Mouse (Mus musculus) megakaryocyte-erythroid progenitor cell, adult 5-6 weeks (primary cell): ENCODE data around the gene Lmtk3. TPM values are rescaled to one million over a fixed set of nuclear protein-coding genes. Genes with fewer than 3 reads are reported as not detected.
A peak's percentile ranks its signal among the peaks of the same experiment; 100 is the strongest.

Experiments
- ATAC-seq: replicated peaks from 2 replicates; pipeline ENCODE4 v1.8.0; 2016; ENCODE audit warnings: mild to moderate bottlenecking, inconsistent platforms; ENCODE audit not compliant: severe bottlenecking, poor library complexity, low FRiP score, low TSS enrichment
- total RNA-seq, 2 experiments: library from RNA; stranded (forward) in 1 of 2; stranded (reverse) in 1 of 2; fragments of 200-1000, 215-1000 nt in 1 of 2; fragments of >200 nt in 1 of 2; fragmentation: Nextera tagmentation in 1 of 2; gene quantifications; 2 replicates each; pipeline ENCODE4 v1.2.3; 2014 to 2017

The Lmtk3 gene
- not detected in 2 replicates for total RNA-seq (2014; fragmentation: Nextera tagmentation)
- not detected in 2 replicates for total RNA-seq (2017)

- ATAC-seq: peak; percentile 41
Measured at GRCm38 (mm10) chr7:45783511-45784091, at the start of gene Lmtk3. Lmtk3 (plus strand) TSS chr7:45783738.

DNA sequence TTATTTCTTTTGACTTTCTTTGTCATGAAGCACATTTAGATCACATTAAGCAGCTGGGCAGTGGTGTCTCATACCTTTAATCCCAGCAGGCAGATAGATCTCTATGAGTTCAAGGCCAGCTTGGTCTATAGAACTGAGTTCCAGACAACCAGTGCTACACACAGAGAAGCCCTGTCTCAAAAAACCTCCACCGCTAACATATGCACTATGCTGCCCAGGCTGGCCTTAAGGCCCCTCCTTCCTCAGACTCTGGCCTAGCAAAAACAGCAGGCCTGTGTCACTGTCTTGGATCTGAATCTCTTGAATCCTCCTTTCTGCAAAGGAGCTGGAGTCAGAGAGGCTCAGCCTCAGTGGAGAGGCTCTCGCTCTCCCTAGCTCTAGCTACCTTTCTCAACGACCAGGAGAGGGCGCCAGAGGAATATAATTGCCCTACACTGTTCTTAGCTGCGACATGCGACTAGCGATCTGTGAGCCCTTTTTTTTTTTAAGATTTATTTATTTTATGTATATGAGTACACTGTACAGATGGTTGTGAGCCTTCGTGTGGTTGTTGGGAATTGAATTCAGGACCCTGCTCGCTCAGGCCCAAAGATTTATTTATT, 44.3 kb upstream of the Lmtk3 start:
- ATAC-seq: peak; percentile 76

DNA sequence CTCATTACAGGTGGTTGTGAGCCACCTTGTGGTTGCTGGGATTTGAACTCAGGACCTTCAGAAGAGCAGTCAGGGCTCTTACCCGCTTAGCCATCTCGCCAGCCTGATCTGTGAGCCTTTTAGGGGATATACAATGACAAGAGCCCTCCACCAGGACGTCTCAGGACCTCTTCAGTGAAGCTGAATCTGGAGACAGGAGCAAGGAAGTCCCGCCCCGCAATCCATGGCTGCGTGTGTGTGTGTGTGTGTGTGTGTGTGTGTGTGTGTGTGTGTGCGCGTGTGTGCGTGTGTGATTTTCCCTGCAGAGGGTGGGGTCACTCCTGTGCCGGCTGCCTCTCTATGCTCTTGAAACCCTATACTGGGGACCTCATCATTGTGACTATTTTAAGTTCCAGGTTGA, 43.7 kb upstream of the Lmtk3 start:
- no peak for ATAC-seq

- ATAC-seq: no peak
Measured at GRCm38 (mm10) chr7:45741308-45741707, 42.2 kb upstream of the Lmtk3 start.

- peak; percentile 75 for ATAC-seq
Measured at GRCm38 (mm10) chr7:45741777-45742176, 41.8 kb upstream of the Lmtk3 start.

GRCm38 (mm10) chr7:45742338-45742737, 41.2 kb upstream of the Lmtk3 start:
- no peak for ATAC-seq

GRCm38 (mm10) chr7:45744387-45744786, 39.2 kb upstream of the Lmtk3 start:
- ATAC-seq: no peak

GRCm38 (mm10) chr7:45746518-45746917, 37.0 kb upstream of the Lmtk3 start:
- no peak for ATAC-seq

- ATAC-seq: no peak
Measured at GRCm38 (mm10) chr7:45747450-45747849, 36.1 kb upstream of the Lmtk3 start.

GRCm38 (mm10) chr7:45748110-45748509, 35.4 kb upstream of the Lmtk3 start:
- no peak for ATAC-seq

GRCm38 (mm10) chr7:45749401-45749800, 34.1 kb upstream of the Lmtk3 start:
- no peak for ATAC-seq

GRCm38 (mm10) chr7:45750162-45750561, 33.4 kb upstream of the Lmtk3 start:
- ATAC-seq: no peak

DNA sequence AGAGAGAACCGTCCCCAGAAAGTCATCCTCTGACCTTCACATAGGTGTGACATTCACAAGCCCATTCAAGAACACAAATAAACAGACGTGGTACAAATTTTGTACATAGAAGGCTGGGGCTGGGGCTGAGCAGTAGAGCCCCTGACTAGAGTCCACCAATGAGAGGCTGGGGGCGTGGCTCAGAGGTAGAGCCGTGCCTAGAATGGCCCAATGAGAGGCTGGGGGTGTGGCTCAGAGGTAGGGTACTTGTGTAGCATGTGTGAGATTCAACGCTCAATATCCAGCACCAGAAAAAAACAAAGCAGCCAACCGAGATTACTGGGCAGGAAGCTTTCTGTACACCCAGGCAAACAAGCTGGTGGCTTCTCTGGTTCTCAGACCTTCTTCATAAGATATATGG, 27.8 kb upstream of the Lmtk3 start:
- no peak for ATAC-seq

DNA sequence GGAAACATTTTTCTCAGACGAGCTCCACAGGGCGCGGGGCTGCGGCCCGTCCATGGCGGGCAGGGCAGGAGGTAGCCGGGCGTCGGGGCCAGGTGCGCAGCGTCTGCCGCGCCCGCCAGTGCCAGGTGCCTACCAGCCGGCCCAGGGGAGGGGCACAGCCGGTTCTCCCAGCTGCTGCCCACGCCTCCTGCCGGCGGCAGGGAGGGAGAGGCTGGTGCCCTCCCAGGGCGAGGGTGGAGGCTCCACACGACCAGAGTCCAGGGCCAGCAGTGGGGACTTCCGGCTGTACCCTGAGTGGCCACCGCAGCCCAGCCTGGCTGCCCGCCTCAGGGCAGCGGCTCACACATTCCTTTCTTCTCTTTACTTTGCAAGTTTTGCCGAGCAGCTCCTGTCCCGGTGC, 24.1 kb upstream of the Lmtk3 start:
- ATAC-seq: no peak

DNA sequence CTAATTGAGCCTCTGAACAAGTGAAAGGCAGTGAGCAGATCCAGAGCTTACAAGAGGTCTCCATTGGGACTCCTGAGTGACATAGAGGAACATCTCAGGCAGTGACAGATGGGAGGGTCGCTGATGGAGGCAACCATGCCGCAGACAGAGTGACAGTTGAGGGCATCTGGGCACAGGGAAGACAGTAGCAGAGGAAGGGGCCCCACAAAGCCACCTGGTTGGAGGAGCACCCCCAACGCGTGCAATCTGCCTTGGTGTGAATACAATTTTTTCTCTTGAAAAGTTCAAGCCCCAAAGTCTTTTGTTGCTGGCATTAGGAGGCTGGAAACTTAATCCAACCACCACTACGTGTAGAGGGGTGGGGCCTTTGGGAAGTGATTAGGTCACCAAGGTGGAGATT, 23.4 kb upstream of the Lmtk3 start:
- no peak for ATAC-seq

DNA sequence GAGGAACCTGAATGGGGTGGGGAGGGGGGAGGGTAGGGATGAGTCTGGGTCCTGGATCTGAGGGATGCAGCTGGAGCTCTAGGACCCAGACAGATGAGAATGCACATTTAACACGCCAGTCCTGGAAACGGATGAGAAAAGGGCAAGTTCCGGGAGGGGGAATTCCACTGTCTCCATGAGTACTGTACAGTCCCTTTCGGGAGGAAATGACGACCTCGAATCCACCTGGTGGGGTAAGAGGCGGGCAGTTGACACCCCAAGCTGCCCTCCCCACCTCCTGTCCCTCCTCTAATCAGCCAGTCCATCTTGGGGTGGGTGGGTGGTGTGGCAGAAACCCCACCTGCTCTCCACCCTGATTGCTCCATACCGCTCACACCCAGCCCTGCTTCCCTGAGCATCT, 17.5 kb upstream of the Lmtk3 start:
- ATAC-seq: no peak

DNA sequence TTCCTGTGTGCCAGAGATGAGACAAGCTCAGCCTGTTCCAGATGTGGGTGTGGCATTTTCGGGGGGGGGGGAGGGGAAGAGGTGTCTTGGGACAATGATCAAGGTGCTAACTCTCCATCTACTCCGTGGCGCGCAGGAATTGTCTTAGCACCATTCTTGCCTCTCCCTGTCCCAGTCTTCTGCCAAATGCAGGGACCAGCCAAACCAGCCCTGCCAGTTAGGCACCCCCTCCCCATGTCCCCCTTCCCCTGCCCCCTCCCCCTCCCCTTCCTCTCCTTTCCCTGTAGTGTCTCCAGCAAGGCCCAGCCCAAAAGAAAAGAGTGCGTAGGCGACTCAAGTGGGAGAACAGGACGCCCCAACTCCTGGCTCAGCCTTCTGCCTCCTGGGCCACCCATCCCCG, 16.8 kb upstream of the Lmtk3 start:
- no peak for ATAC-seq

DNA sequence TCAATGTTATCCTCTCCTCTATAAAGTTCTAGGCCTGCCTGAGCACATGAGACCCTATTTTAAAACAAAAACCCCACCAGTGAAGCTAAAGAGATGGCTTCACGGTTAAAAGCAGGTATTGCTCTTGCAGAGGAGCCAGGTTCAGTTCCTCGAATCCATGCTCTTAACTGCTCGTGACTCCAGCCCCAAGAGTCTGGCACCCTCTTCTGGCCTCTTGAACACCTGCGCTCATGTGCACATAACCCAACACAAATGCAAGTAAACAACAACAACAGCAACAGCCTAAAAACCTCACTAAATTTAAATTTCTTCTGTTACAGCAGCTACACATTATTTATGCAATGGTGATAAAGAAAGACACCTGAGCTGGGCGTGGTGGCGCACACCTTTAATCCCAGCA, 16.0 kb upstream of the Lmtk3 start:
- ATAC-seq: no peak

DNA sequence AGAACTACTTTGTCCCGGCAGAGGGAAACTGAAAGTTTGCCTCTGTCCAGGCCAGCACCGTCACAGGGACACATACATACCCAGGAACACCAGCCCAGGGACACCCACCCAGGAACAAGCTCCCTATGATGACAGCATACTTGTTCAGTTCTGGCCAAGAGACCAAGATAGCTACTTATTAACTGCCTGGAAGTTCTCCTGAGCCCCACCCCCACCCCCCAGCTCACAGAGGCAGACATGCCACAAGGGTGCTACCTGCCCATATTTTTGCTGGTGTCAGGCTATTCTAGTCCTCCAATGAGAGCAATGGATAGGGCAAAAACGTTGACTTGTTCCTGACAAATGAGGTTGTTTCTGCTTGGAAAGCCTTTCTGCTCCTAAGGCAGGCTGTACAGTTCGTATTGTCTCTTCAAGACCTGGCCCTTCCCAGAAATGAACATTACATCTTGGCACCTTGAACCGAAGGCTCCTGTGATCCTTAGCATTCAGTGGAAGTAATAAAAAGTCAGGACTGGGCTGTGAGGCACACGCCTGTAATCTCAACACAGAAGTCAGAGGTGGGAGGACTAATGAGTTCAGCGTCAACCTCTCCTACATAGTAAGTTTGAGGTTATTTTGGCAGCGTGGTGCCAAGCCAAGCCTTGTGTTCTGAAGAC, 13.0 kb upstream of the Lmtk3 start:
- ATAC-seq: no peak

- no peak for ATAC-seq
Measured at GRCm38 (mm10) chr7:45771101-45771500, 12.4 kb upstream of the Lmtk3 start.

- ATAC-seq: no peak
Measured at GRCm38 (mm10) chr7:45775237-45775636, 8.3 kb upstream of the Lmtk3 start.
